Mouse (Mus musculus) heart, postnatal 0 days (tissue): ENCODE data around the gene Wdr61.

Source experiments
- CTCF ChIP-seq: IDR thresholded peaks from 2 replicates; pipeline ENCODE4 v1.5.1; 2016; ENCODE audit warnings: antibody characterized with exemption, control low read depth, low read depth
- EP300 ChIP-seq: IDR thresholded peaks from 2 replicates; pipeline ENCODE4 v1.6.1; 2016; ENCODE audit warnings: antibody characterized with exemption, low read depth

GRCm38 (mm10) chr9:54752944-54753295 lies 18.6 kb upstream of the Wdr61 start:
- no peak for TF ChIP-seq CTCF
- TF ChIP-seq EP300 = no peak
